Mouse (Mus musculus): Measurements from ENCODE around the gene Abat. TPM values are rescaled to one million over a fixed set of nuclear protein-coding genes. Genes with fewer than 3 reads are reported as not detected.

The Abat gene
- polyA plus RNA-seq, 1 experiment = 0.04 TPM

GRCm38 (mm10) chr16:8669432-8669831 lies 156.2 kb downstream of the Abat start:
- H3K4me3 ChIP-seq = peak overlapping the region; percentile 65
- H3ac ChIP-seq (ENCODE audit: control insufficient read depth, insufficient read length) = no peak overlapping the region
- peaks cover 68% of the 10 kb centered on the region for H3K79me2 ChIP-seq (ENCODE audit: control insufficient read depth, insufficient read depth)
- no peaks in the 10 kb centered on the region for H3K36me3 ChIP-seq (ENCODE audit: control insufficient read depth, insufficient read depth)
- peak overlapping the region; percentile 95 for H3K4me2 ChIP-seq (ENCODE audit: low read depth)
- no peak for TF ChIP-seq TCF3 (IDR thresholded peaks at IDR 0.05; ENCODE audit: insufficient read length, low read depth)
- TF ChIP-seq TCF12 (IDR thresholded peaks at IDR 0.05; ENCODE audit: insufficient read depth, poor library complexity, severe bottlenecking) = no peak
- TF ChIP-seq CEBPB (IDR thresholded peaks at IDR 0.05; ENCODE audit: insufficient read depth, poor library complexity, severe bottlenecking) = no peak
- no peak for TF ChIP-seq POLR2AphosphoS2 (IDR thresholded peaks at IDR 0.05; ENCODE audit: insufficient read length, low read depth)
- no peak for TF ChIP-seq E2F4 (IDR thresholded peaks at IDR 0.05; ENCODE audit: insufficient read depth)
- TF ChIP-seq POLR2A (IDR thresholded peaks at IDR 0.05; ENCODE audit: insufficient read length, low read depth) = no peak
- TF ChIP-seq SRF (IDR thresholded peaks at IDR 0.05; ENCODE audit: control insufficient read depth, insufficient read length, low read depth) = no peak
- TF ChIP-seq USF1 (IDR thresholded peaks at IDR 0.05; ENCODE audit: low read depth) = no peak
- no peak for TF ChIP-seq MYOG (IDR thresholded peaks at IDR 0.05; ENCODE audit: control insufficient read depth in 1 of 3, insufficient read depth in 1 of 3, insufficient read length in 2 of 3, low read depth in 2 of 3)
- no peak for TF ChIP-seq MAX (IDR thresholded peaks at IDR 0.05; ENCODE audit: low read depth)
- no peak for TF ChIP-seq MYOD1 (IDR thresholded peaks at IDR 0.05; ENCODE audit: control insufficient read depth in 1 of 3, insufficient read length in 2 of 3, low read depth in 2 of 3)
- no peak for TF ChIP-seq REST (IDR thresholded peaks at IDR 0.05; ENCODE audit: insufficient read depth, insufficient read length)
- H3K27me3 ChIP-seq (ENCODE audit: control insufficient read depth, insufficient read depth, insufficient read length) = no peaks in the 10 kb centered on the region

- H3K4me2 ChIP-seq (ENCODE audit: low read depth) = peak overlapping the region; percentile 95
- H3K36me3 ChIP-seq (ENCODE audit: control insufficient read depth, insufficient read depth) = no peaks in the 10 kb centered on the region
- H3K79me2 ChIP-seq (ENCODE audit: control insufficient read depth, insufficient read depth) = peaks cover 59% of the 10 kb centered on the region
- H3ac ChIP-seq (ENCODE audit: control insufficient read depth, insufficient read length) = peak overlapping the region; percentile 38
- no peaks in the 10 kb centered on the region for H3K27me3 ChIP-seq (ENCODE audit: control insufficient read depth, insufficient read depth, insufficient read length)
- TF ChIP-seq POLR2A (IDR thresholded peaks at IDR 0.05; ENCODE audit: insufficient read length, low read depth) (peak; percentile 44), USF1 (IDR thresholded peaks at IDR 0.05; ENCODE audit: low read depth) (no peak)
- H3K4me3 ChIP-seq = peak overlapping the region; percentile 65
Observed at GRCm38 (mm10) chr16:8670041-8671035, 157.1 kb downstream of the Abat start.

Other genes with a start within 250 kb of the Abat start
- not detected for gene Tmem114, start 88.3 kb upstream of the Abat start, polyA plus RNA-seq (2012; fragmentation: generic; extraction: Trizol)
- gene Mettl22, start 42.6 kb upstream of the Abat start, polyA plus RNA-seq (2012; fragmentation: generic; extraction: Trizol) = 34.3 TPM
- gene Pmm2, start 124.2 kb downstream of the Abat start, polyA plus RNA-seq (2012; fragmentation: generic; extraction: Trizol) = 31.7 TPM
- gene Tmem186, start 124.3 kb downstream of the Abat start, polyA plus RNA-seq (2012; fragmentation: generic; extraction: Trizol) = 7.4 TPM
- gene Carhsp1, start 158.7 kb downstream of the Abat start, polyA plus RNA-seq (2012; fragmentation: generic; extraction: Trizol) = 110 TPM
- gene Gm5767, start 167.3 kb downstream of the Abat start, polyA plus RNA-seq (2012; fragmentation: generic; extraction: Trizol) = 0.16 TPM

All from myocyte (in vitro differentiated cells).